Mouse (Mus musculus) lung, postnatal 0 days (tissue): Measurements from ENCODE around the gene Eml3.

Source experiments
- CTCF ChIP-seq: IDR thresholded peaks from 2 replicates; pipeline ENCODE4 v1.5.1; 2016; ENCODE audit warnings: antibody characterized with exemption, mild to moderate bottlenecking
- EP300 ChIP-seq: IDR thresholded peaks from 2 replicates; pipeline ENCODE4 v1.6.1; 2016; ENCODE audit warnings: antibody characterized with exemption, mild to moderate bottlenecking, control low read depth

GRCm38 (mm10) chr19:8919000-8919399 lies 10.4 kb upstream of the Eml3 start:
- TF ChIP-seq CTCF = no peak
- no peak for TF ChIP-seq EP300
